Mouse (Mus musculus) MEL (cell line): Measurements from ENCODE around the gene Xylb. TPM values are rescaled to one million over a fixed set of nuclear protein-coding genes. Genes with fewer than 3 reads are reported as not detected.

ENCODE experiments used
- DNase-seq: peaks from one replicate; pipeline ENCODE4 v3.0.0; 2011; ENCODE audit warnings: low read depth, low spot score
- H3K27ac ChIP-seq: 2 replicates; pipeline ENCODE4 v1.5.1; 2012; ENCODE audit warnings: low read depth, mild to moderate bottlenecking, control low read depth, low read length, moderate library complexity; ENCODE audit not compliant: control insufficient read depth
- H3K27me3 ChIP-seq, 2 experiments: fragments of 150-350 bp in 1 of 2; sonication (generic) in 1 of 2; 2 replicates each; pipeline ENCODE4 v1.6.1; 2012; ENCODE audit warnings: low read length in 2 of 2, mild to moderate bottlenecking in 2 of 2, improper control_type of control experiment in 1 of 2, moderate library complexity in 1 of 2; ENCODE audit not compliant: insufficient read depth in 2 of 2, control insufficient read depth in 1 of 2
- H3K36me3 ChIP-seq, 2 experiments: 2 replicates each; pipeline ENCODE4 v1.6.1; 2012 to 2014; ENCODE audit warnings: low read length in 2 of 2, improper control_type of control experiment in 1 of 2, inconsistent platforms in 1 of 2, mild to moderate bottlenecking in 1 of 2; ENCODE audit not compliant: insufficient read depth in 2 of 2, control insufficient read depth in 1 of 2
- H3K4me1 ChIP-seq, 2 experiments: fragments of 150-350 bp in 1 of 2; sonication (generic) in 1 of 2; 2 replicates each; pipeline ENCODE4 v1.6.1; 2012; ENCODE audit warnings: low read length in 2 of 2, improper control_type of control experiment in 1 of 2, mild to moderate bottlenecking in 1 of 2; ENCODE audit not compliant: insufficient read depth in 2 of 2, control insufficient read depth in 1 of 2
- H3K4me3 ChIP-seq, 2 experiments: fragments of 150-350 bp in 1 of 2; sonication (generic) in 1 of 2; 2 replicates each; pipeline ENCODE4 v1.5.1; 2012; ENCODE audit warnings: low read depth in 2 of 2, low read length in 2 of 2, mild to moderate bottlenecking in 2 of 2, moderate library complexity in 2 of 2, control low read depth in 1 of 2, improper control_type of control experiment in 1 of 2; ENCODE audit not compliant: control insufficient read depth in 1 of 2, insufficient read depth in 1 of 2
- H3K79me2 ChIP-seq: 2 replicates; pipeline ENCODE4 v1.6.1; 2012; ENCODE audit warnings: mild to moderate bottlenecking, low read length, moderate library complexity; ENCODE audit not compliant: control insufficient read depth, poor library complexity, insufficient read depth
- H3K9ac ChIP-seq: 2 replicates; pipeline ENCODE4 v1.6.1; 2012; ENCODE audit warnings: low read depth, mild to moderate bottlenecking, control low read depth, low read length, moderate library complexity; ENCODE audit not compliant: control insufficient read depth, poor library complexity, severe bottlenecking
- H3K9me3 ChIP-seq: fragments of 150-350 bp; sonication (generic); replicated peaks from 2 replicates; pipeline ENCODE4 v1.6.1; 2012; ENCODE audit warnings: mild to moderate bottlenecking, low read length, improper control_type of control experiment, moderate library complexity; ENCODE audit not compliant: insufficient read depth
- CTCF ChIP-seq, 3 experiments: IDR thresholded peaks in 2 of 3; conservative IDR thresholded peaks in 1 of 3; 2 replicates each; pipeline ENCODE4 v1.5.1; 2011 to 2012; ENCODE audit warnings: low read length in 3 of 3, low read depth in 2 of 3, mild to moderate bottlenecking in 2 of 3, improper control_type of control experiment in 1 of 3, inconsistent platforms in 1 of 3, mixed read lengths in 1 of 3, moderate library complexity in 1 of 3; ENCODE audit not compliant: control insufficient read depth in 1 of 3, insufficient read depth in 1 of 3, poor library complexity in 1 of 3, severe bottlenecking in 1 of 3
- GABPA ChIP-seq: IDR thresholded peaks from 2 replicates; pipeline ENCODE4 v1.6.1; 2012; ENCODE audit warnings: low read depth, mild to moderate bottlenecking, inconsistent platforms, low read length, improper control_type of control experiment, moderate library complexity
- JUND ChIP-seq: IDR thresholded peaks from 2 replicates; pipeline ENCODE4 v1.6.1; 2011; ENCODE audit warnings: low read depth, mild to moderate bottlenecking, improper control_type of control experiment, low read length
- MAX ChIP-seq: IDR thresholded peaks from 2 replicates; pipeline ENCODE4 v1.6.1; 2011; ENCODE audit warnings: low read length, improper control_type of control experiment
- NRF1 ChIP-seq: IDR thresholded peaks from 2 replicates; pipeline ENCODE4 v1.6.1; 2014; ENCODE audit warnings: low read depth, mild to moderate bottlenecking, inconsistent platforms, low read length, improper control_type of control experiment, moderate library complexity; ENCODE audit not compliant: poor library complexity, insufficient read depth, severe bottlenecking
- POLR2A ChIP-seq, 2 experiments: IDR thresholded peaks; 2 replicates each; pipeline ENCODE4 v1.6.1; 2011 to 2012; ENCODE audit warnings: low read length in 2 of 2, mild to moderate bottlenecking in 2 of 2, control low read depth in 1 of 2, improper control_type of control experiment in 1 of 2, low read depth in 1 of 2, moderate library complexity in 1 of 2; ENCODE audit not compliant: control insufficient read depth in 1 of 2, insufficient read depth in 1 of 2, poor library complexity in 1 of 2
- SMC3 ChIP-seq: IDR thresholded peaks from 2 replicates; pipeline ENCODE4 v1.6.1; 2011; ENCODE audit warnings: low read depth, low read length, improper control_type of control experiment
- TAL1 ChIP-seq: IDR thresholded peaks from 2 replicates; pipeline ENCODE4 v1.6.1; 2012; ENCODE audit warnings: mild to moderate bottlenecking, inconsistent platforms, low read length, moderate library complexity, mixed read lengths
- TCF12 ChIP-seq: IDR thresholded peaks from 2 replicates; pipeline ENCODE4 v1.6.1; 2014; ENCODE audit warnings: low read depth, mild to moderate bottlenecking, inconsistent platforms, low read length, improper control_type of control experiment, moderate library complexity
- USF1 ChIP-seq: IDR thresholded peaks from 2 replicates; pipeline ENCODE4 v1.6.1; 2014; ENCODE audit warnings: low read depth, mild to moderate bottlenecking, inconsistent platforms, low read length, improper control_type of control experiment, moderate library complexity
- USF2 ChIP-seq, 2 experiments: IDR thresholded peaks; 2 replicates each; pipeline ENCODE4 v1.6.1; 2011 to 2012; ENCODE audit warnings: improper control_type of control experiment in 2 of 2, low read length in 2 of 2, borderline replicate concordance in 1 of 2, inconsistent platforms in 1 of 2, low read depth in 1 of 2, mild to moderate bottlenecking in 1 of 2; ENCODE audit not compliant: insufficient read depth in 1 of 2
- ZKSCAN1 ChIP-seq: IDR thresholded peaks from 2 replicates; pipeline ENCODE4 v1.6.1; 2012; ENCODE audit warnings: low read depth, mild to moderate bottlenecking, inconsistent platforms, low read length, improper control_type of control experiment, moderate library complexity
- ZMIZ1 ChIP-seq: IDR thresholded peaks from 2 replicates; pipeline ENCODE4 v1.6.1; 2012; ENCODE audit warnings: low read depth, mild to moderate bottlenecking, inconsistent platforms, low read length, improper control_type of control experiment, moderate library complexity
- polyA plus RNA-seq, 2 experiments: library from polyadenylated mRNA; stranded (reverse) in 1 of 2; unstranded in 1 of 2; fragments of >175 nt in 1 of 2; fragments of >200 nt in 1 of 2; gene quantifications; 2 replicates each; pipeline versions ENCODE4 v1.2.1 to v1.2.4; 2012; ENCODE audit warnings: low replicate concordance in 2 of 2, low read depth in 1 of 2; ENCODE audit not compliant: insufficient read length in 2 of 2, insufficient read depth in 1 of 2, missing spikeins in 1 of 2
- total RNA-seq: library from RNA; depleted of rRNA; stranded (reverse); fragments of 300-350 nt; gene quantifications from 2 replicates; pipeline ENCODE4 v1.2.3, GENCODE M21; 2012

Gene Xylb
- total and polyA plus RNA-seq, 3 experiments, result 3.8 to 12.9 TPM; not detected in 1

DNA sequence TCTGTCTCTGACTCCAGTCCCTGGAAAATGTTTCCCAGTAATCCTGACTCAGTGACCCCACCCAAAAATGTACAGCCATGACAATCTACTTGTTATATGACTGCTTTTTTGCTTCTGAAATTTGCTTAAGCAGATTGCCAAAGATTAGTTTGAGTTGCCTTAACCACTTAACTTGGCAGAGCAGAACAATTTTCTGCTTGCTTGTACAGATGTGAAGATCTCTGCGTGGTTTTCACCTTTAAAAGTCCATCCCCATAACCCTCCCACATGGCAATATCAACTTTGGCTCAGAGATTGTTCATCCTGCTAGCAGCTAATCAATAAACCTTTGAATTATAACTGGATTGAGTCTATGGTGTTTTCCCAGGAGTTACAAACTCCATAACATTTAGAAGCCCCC, 48.1 kb upstream of the Xylb start:
- no peak for DNase-seq
- H3K4me3 ChIP-seq, result no peak overlapping the region
- H3K9ac ChIP-seq, result no peak overlapping the region
- TF ChIP-seq CTCF (IDR thresholded peaks at IDR 0.05 in 2 of 3, conservative IDR thresholded peaks at IDR 0.05 in 1 of 3; ENCODE audit: control insufficient read depth in 1 of 3, insufficient read depth in 1 of 3, low read depth in 2 of 3, low read length in 3 of 3, poor library complexity in 1 of 3, severe bottlenecking in 1 of 3) (no peak), USF1 (no peak), SMC3 (no peak), MAX (no peak), JUND (no peak), TCF12 (no peak), NRF1 (no peak), POLR2A (IDR thresholded peaks at IDR 0.05; ENCODE audit: control insufficient read depth in 1 of 2, insufficient read depth in 1 of 2, low read depth in 1 of 2, low read length in 2 of 2, poor library complexity in 1 of 2) (no peak)
- H3K79me2 ChIP-seq, result peaks cover 38% of the 10 kb centered on the region
- no peaks in the 10 kb centered on the region for H3K27me3 ChIP-seq
- H3K4me1 ChIP-seq, result no peaks in the 10 kb centered on the region; a peak in 1 of 4 replicates
- no peaks in the 10 kb centered on the region for H3K9me3 ChIP-seq
- peaks cover 0 to 5% of the 10 kb centered on the region in 2 experiments for H3K36me3 ChIP-seq
- H3K27ac ChIP-seq, result no peak overlapping the region

DNA sequence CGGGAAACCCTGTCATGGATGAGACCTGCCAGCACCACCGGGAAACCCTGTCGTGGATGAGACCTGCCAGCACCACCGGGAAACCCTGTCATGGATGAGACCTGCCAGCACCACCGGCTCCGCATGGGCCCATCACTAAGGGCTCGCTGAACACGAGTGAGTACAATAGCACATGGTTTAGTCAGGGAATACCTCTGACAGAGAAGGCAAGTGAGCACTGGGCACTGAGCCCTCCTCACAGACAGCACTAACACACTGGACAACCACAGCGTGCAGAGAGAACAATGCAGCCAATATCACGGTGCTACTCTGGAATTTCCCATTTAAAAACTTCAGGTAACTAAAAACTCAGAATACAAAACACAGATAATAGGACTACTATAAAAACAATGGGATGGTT, 44.1 kb upstream of the Xylb start:
- H3K36me3 ChIP-seq, result peaks cover 0 to 4% of the 10 kb centered on the region in 2 experiments; a peak in 3 of 4 replicates
- H3K4me3 ChIP-seq, result no peak overlapping the region
- DNase-seq, result no peak

DNA sequence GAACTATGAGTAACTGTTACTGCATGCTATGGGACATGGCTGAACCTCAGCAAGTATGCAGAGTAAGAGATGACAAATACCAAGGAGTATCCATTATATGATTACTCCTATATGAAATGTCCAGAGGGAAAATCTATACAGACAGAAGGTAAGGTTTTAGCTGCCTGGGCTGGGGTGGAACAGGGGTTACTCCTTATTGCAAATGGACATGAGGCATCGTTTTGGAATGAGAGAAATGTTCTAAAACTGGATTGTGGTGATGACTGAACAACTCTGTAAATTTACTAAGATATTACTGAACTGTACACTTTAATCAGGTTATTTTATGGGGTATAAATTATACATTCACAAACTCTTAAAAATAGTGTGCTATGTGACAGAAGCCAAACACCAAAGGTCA, 38.3 kb upstream of the Xylb start:
- no peak for DNase-seq
- no peak overlapping the region for H3K4me3 ChIP-seq
- H3K79me2 ChIP-seq, result peaks cover 65% of the 10 kb centered on the region
- H3K9me3 ChIP-seq, result no peaks in the 10 kb centered on the region
- peaks cover 0 to 11% of the 10 kb centered on the region in 2 experiments; a peak in 2 of 4 replicates for H3K36me3 ChIP-seq
- no peak overlapping the region for H3K9ac ChIP-seq
- no peaks in the 10 kb centered on the region for H3K27me3 ChIP-seq
- TF ChIP-seq CTCF (IDR thresholded peaks at IDR 0.05 in 2 of 3, conservative IDR thresholded peaks at IDR 0.05 in 1 of 3; ENCODE audit: control insufficient read depth in 1 of 3, insufficient read depth in 1 of 3, low read depth in 2 of 3, low read length in 3 of 3, poor library complexity in 1 of 3, severe bottlenecking in 1 of 3) (no peak), ZMIZ1 (no peak), NRF1 (no peak), ZKSCAN1 (no peak), USF1 (no peak), GABPA (no peak), TCF12 (no peak)
- no peak overlapping the region for H3K27ac ChIP-seq
- peaks cover under 1 to 6% of the 10 kb centered on the region in 2 experiments for H3K4me1 ChIP-seq

More for the DNA sequence above, 44.1 kb upstream of the Xylb start:
- Histone ChIP-seq H3K27me3 (no peaks in the 10 kb centered on the region), H3K9me3 (no peaks in the 10 kb centered on the region), H3K4me1 (no peaks in the 10 kb centered on the region; a peak in 1 of 4 replicates), H3K79me2 (peaks cover 51% of the 10 kb centered on the region), H3K9ac (no peak overlapping the region), H3K27ac (no peak overlapping the region)
- no peak for TF ChIP-seq TCF12
- TF ChIP-seq USF2 (IDR thresholded peaks at IDR 0.05; ENCODE audit: borderline replicate concordance in 1 of 2, insufficient read depth in 1 of 2, low read depth in 1 of 2, low read length in 2 of 2), result no peak
- no peak for TF ChIP-seq TAL1
